Mouse (Mus musculus) liver, postnatal 0 days (tissue): ENCODE data around the gene Olfr788.

Experiments
- CTCF ChIP-seq: sonication (generic); IDR thresholded peaks from 2 replicates; pipeline ENCODE4 v1.5.1; 2016; ENCODE audit warnings: antibody characterized with exemption, low read depth
- EP300 ChIP-seq: IDR thresholded peaks from 2 replicates; pipeline ENCODE4 v1.6.1; 2016; ENCODE audit warnings: antibody characterized with exemption, low read depth, mild to moderate bottlenecking

- TF ChIP-seq EP300, result no peak
- no peak for TF ChIP-seq CTCF
Measured at GRCm38 (mm10) chr10:129473723-129474122, 2.9 kb downstream of the Olfr788 start.
